Mouse (Mus musculus) right cerebral cortex, postnatal 14 days (tissue): Measurements from ENCODE around the gene Kmo.

Experiments used
- DNase-seq: peaks from one replicate; pipeline ENCODE4 v3.0.0; 2022

The Kmo gene

GRCm38 (mm10) chr1:175699796-175700195, 79.6 kb downstream of the Kmo start:
- no peak for DNase-seq

- no peak for DNase-seq
Measured at GRCm38 (mm10) chr1:175701145-175701544, 81.0 kb downstream of the Kmo start.

- DNase-seq = no peak
Measured at GRCm38 (mm10) chr1:175707599-175707998, 87.4 kb downstream of the Kmo start.

GRCm38 (mm10) chr1:175708013-175708412, 87.8 kb downstream of the Kmo start:
- no peak for DNase-seq
